Mouse (Mus musculus): ENCODE data around the gene Hoxc13. TPM values are rescaled to one million over a fixed set of nuclear protein-coding genes. Genes with fewer than 3 reads are reported as not detected.

Gene Hoxc13
- not detected for polyA plus RNA-seq (2014; fragmentation: Illumina TruSeq; extraction: RNeasy Lipid Tissue Mini Kit (QIAGEN cat#74804); ENCODE audit: low read depth, low replicate concordance)

GRCm38 (mm10) chr15:102921053-102922011, at the start of gene Hoxc13:
Gene Hoxc13 (plus strand): TSS chr15:102921103.

GRCm38 (mm10) chr15:102936279-102936972, 15.5 kb downstream of the Hoxc13 start, which contains the start of gene Hoxc12:
Gene Hoxc12 (plus strand): TSS chr15:102936757.

GRCm38 (mm10) chr15:102954192-102955006, 33.5 kb downstream of the Hoxc13 start, which contains the start of gene Hoxc11:
Gene Hoxc11 (plus strand): TSS chr15:102954427.

GRCm38 (mm10) chr15:102966776-102967311, 45.9 kb downstream of the Hoxc13 start, which contains the start of gene Hoxc10:
Gene Hoxc10 (plus strand): TSS chr15:102966796.

DNA sequence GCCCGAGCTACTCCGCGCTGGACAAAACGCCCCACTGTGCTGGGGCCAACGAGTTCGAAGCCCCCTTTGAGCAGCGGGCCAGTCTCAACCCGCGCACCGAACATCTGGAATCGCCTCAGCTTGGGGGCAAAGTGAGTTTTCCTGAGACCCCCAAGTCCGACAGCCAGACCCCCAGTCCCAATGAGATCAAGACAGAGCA, 46.3 kb downstream of the Hoxc13 start, which contains the start of gene Hoxc5:
Hoxc5 (plus strand) TSS at position 132 of the 199 bp plus-strand sequence.

GRCm38 (mm10) chr15:102976171-102976570, 55.3 kb downstream of the Hoxc13 start, which contains the start of gene Hoxc9:
Gene Hoxc9 (plus strand): TSS chr15:102976439.

Other genes with a start within 250 kb of the Hoxc13 start
- 10.4 TPM for gene Atp5g2, start 248.8 kb upstream of the Hoxc13 start, polyA plus RNA-seq (2014; fragmentation: Illumina TruSeq; extraction: RNeasy Lipid Tissue Mini Kit (QIAGEN cat#74804); ENCODE audit: low read depth, low replicate concordance)
- gene Calcoco1, start 198.9 kb upstream of the Hoxc13 start, polyA plus RNA-seq (2014; fragmentation: Illumina TruSeq; extraction: RNeasy Lipid Tissue Mini Kit (QIAGEN cat#74804); ENCODE audit: low read depth, low replicate concordance): 161 TPM
- not detected for gene Hoxc12, start 15.7 kb downstream of the Hoxc13 start, polyA plus RNA-seq (2014; fragmentation: Illumina TruSeq; extraction: RNeasy Lipid Tissue Mini Kit (QIAGEN cat#74804); ENCODE audit: low read depth, low replicate concordance)
- not detected for gene Hoxc11, start 33.3 kb downstream of the Hoxc13 start, polyA plus RNA-seq (2014; fragmentation: Illumina TruSeq; extraction: RNeasy Lipid Tissue Mini Kit (QIAGEN cat#74804); ENCODE audit: low read depth, low replicate concordance)
- gene Hoxc10, start 45.7 kb downstream of the Hoxc13 start, polyA plus RNA-seq (2014; fragmentation: Illumina TruSeq; extraction: RNeasy Lipid Tissue Mini Kit (QIAGEN cat#74804); ENCODE audit: low read depth, low replicate concordance): 1.6 TPM
- gene Hoxc5, start 46.3 kb downstream of the Hoxc13 start, polyA plus RNA-seq (2014; fragmentation: Illumina TruSeq; extraction: RNeasy Lipid Tissue Mini Kit (QIAGEN cat#74804); ENCODE audit: low read depth, low replicate concordance): 3.3 TPM
- 0.58 TPM for gene Hoxc9, start 55.3 kb downstream of the Hoxc13 start, polyA plus RNA-seq (2014; fragmentation: Illumina TruSeq; extraction: RNeasy Lipid Tissue Mini Kit (QIAGEN cat#74804); ENCODE audit: low read depth, low replicate concordance)
- gene Hoxc8, start 69.5 kb downstream of the Hoxc13 start, polyA plus RNA-seq (2014; fragmentation: Illumina TruSeq; extraction: RNeasy Lipid Tissue Mini Kit (QIAGEN cat#74804); ENCODE audit: low read depth, low replicate concordance): 65.7 TPM
- 48.2 TPM for gene Hoxc6, start 77.2 kb downstream of the Hoxc13 start, polyA plus RNA-seq (2014; fragmentation: Illumina TruSeq; extraction: RNeasy Lipid Tissue Mini Kit (QIAGEN cat#74804); ENCODE audit: low read depth, low replicate concordance)
- 12.9 TPM for gene Hoxc4, start 97.8 kb downstream of the Hoxc13 start, polyA plus RNA-seq (2014; fragmentation: Illumina TruSeq; extraction: RNeasy Lipid Tissue Mini Kit (QIAGEN cat#74804); ENCODE audit: low read depth, low replicate concordance)
- gene Smug1, start 246.0 kb downstream of the Hoxc13 start, polyA plus RNA-seq (2014; fragmentation: Illumina TruSeq; extraction: RNeasy Lipid Tissue Mini Kit (QIAGEN cat#74804); ENCODE audit: low read depth, low replicate concordance): 10.0 TPM

Measured in adrenal gland, adult 10 weeks (tissue).